Mouse (Mus musculus): ENCODE results near the gene Ccdc32. TPM values are rescaled to one million over a fixed set of nuclear protein-coding genes. Genes with fewer than 3 reads are reported as not detected.

Ccdc32 gene
- polyA plus RNA-seq (2012; fragmentation: generic; extraction: Trizol) = 10.3 TPM

- Histone ChIP-seq H3K79me2 (ENCODE audit: control insufficient read depth, insufficient read depth) (peaks cover 3% of the 10 kb centered on the region), H3ac (ENCODE audit: control insufficient read depth, insufficient read length) (peak within 1 kb of the TSS; percentile 22), H3K4me3 (peak within 1 kb of the TSS; percentile 48), H3K36me3 (ENCODE audit: control insufficient read depth, insufficient read depth) (peaks cover 6% of the 10 kb centered on the region), H3K4me2 (ENCODE audit: low read depth) (peak within 1 kb of the TSS; percentile 87), H3K27me3 (ENCODE audit: control insufficient read depth, insufficient read depth, insufficient read length) (no peaks in the 10 kb centered on the region)
- TF ChIP-seq USF1 (IDR thresholded peaks at IDR 0.05; ENCODE audit: low read depth) (no peak), POLR2A (IDR thresholded peaks at IDR 0.05; ENCODE audit: insufficient read length, low read depth) (peak; percentile 27)
Observed at GRCm38 (mm10) chr2:119028941-119029551, at the start of gene Ccdc32. TSS of gene Ccdc32 (minus strand) at chr2:119029393.

- no peak overlapping the region for H3ac ChIP-seq (ENCODE audit: control insufficient read depth, insufficient read length)
- no peak overlapping the region for H3K4me3 ChIP-seq
- H3K4me2 ChIP-seq (ENCODE audit: low read depth) = no peak overlapping the region
- no peaks in the 10 kb centered on the region for H3K27me3 ChIP-seq (ENCODE audit: control insufficient read depth, insufficient read depth, insufficient read length)
- no peak for TF ChIP-seq MYOG (IDR thresholded peaks at IDR 0.05; ENCODE audit: control insufficient read depth in 1 of 3, insufficient read depth in 1 of 3, insufficient read length in 2 of 3, low read depth in 2 of 3)
- TF ChIP-seq E2F4 (IDR thresholded peaks at IDR 0.05; ENCODE audit: insufficient read depth) = no peak
- no peak for TF ChIP-seq POLR2AphosphoS2 (IDR thresholded peaks at IDR 0.05; ENCODE audit: insufficient read length, low read depth)
- TF ChIP-seq REST (IDR thresholded peaks at IDR 0.05; ENCODE audit: insufficient read depth, insufficient read length) = no peak
- no peak for TF ChIP-seq MAX (IDR thresholded peaks at IDR 0.05; ENCODE audit: low read depth)
- H3K36me3 ChIP-seq (ENCODE audit: control insufficient read depth, insufficient read depth) = peaks cover 23% of the 10 kb centered on the region
- H3K79me2 ChIP-seq (ENCODE audit: control insufficient read depth, insufficient read depth) = no peaks in the 10 kb centered on the region
Observed at GRCm38 (mm10) chr2:119072397-119072796, 43.2 kb upstream of the Ccdc32 start.

- H3K79me2 ChIP-seq (ENCODE audit: control insufficient read depth, insufficient read depth) = peaks cover 31% of the 10 kb centered on the region
- no peaks in the 10 kb centered on the region for H3K27me3 ChIP-seq (ENCODE audit: control insufficient read depth, insufficient read depth, insufficient read length)
- peaks cover 15% of the 10 kb centered on the region for H3K36me3 ChIP-seq (ENCODE audit: control insufficient read depth, insufficient read depth)
- TF ChIP-seq E2F4 (IDR thresholded peaks at IDR 0.05; ENCODE audit: insufficient read depth) = no peak
- TF ChIP-seq TCF3 (IDR thresholded peaks at IDR 0.05; ENCODE audit: insufficient read length, low read depth) = no peak
- TF ChIP-seq MAX (IDR thresholded peaks at IDR 0.05; ENCODE audit: low read depth) = no peak
- TF ChIP-seq POLR2AphosphoS2 (IDR thresholded peaks at IDR 0.05; ENCODE audit: insufficient read length, low read depth) = no peak
- no peak for TF ChIP-seq USF1 (IDR thresholded peaks at IDR 0.05; ENCODE audit: low read depth)
- TF ChIP-seq TCF12 (IDR thresholded peaks at IDR 0.05; ENCODE audit: insufficient read depth, poor library complexity, severe bottlenecking) = no peak
- TF ChIP-seq REST (IDR thresholded peaks at IDR 0.05; ENCODE audit: insufficient read depth, insufficient read length) = no peak
- TF ChIP-seq MYOD1 (IDR thresholded peaks at IDR 0.05; ENCODE audit: control insufficient read depth in 1 of 3, insufficient read length in 2 of 3, low read depth in 2 of 3) = no peak
- no peak for TF ChIP-seq POLR2A (IDR thresholded peaks at IDR 0.05; ENCODE audit: insufficient read length, low read depth)
- no peak for TF ChIP-seq MYOG (IDR thresholded peaks at IDR 0.05; ENCODE audit: control insufficient read depth in 1 of 3, insufficient read depth in 1 of 3, insufficient read length in 2 of 3, low read depth in 2 of 3)
- TF ChIP-seq SRF (IDR thresholded peaks at IDR 0.05; ENCODE audit: control insufficient read depth, insufficient read length, low read depth) = no peak
- TF ChIP-seq CEBPB (IDR thresholded peaks at IDR 0.05; ENCODE audit: insufficient read depth, poor library complexity, severe bottlenecking) = no peak
- no peak overlapping the region for H3ac ChIP-seq (ENCODE audit: control insufficient read depth, insufficient read length)
- no peak overlapping the region for H3K4me3 ChIP-seq
- H3K4me2 ChIP-seq (ENCODE audit: low read depth) = no peak overlapping the region
Observed at GRCm38 (mm10) chr2:119060139-119060538, 30.9 kb upstream of the Ccdc32 start.

GRCm38 (mm10) chr2:119050132-119050650 lies 21.0 kb upstream of the Ccdc32 start:
- Histone ChIP-seq H3K79me2 (ENCODE audit: control insufficient read depth, insufficient read depth) (peaks cover 70% of the 10 kb centered on the region), H3ac (ENCODE audit: control insufficient read depth, insufficient read length) (no peak overlapping the region), H3K36me3 (ENCODE audit: control insufficient read depth, insufficient read depth) (no peaks in the 10 kb centered on the region), H3K4me2 (ENCODE audit: low read depth) (no peak overlapping the region), H3K27me3 (ENCODE audit: control insufficient read depth, insufficient read depth, insufficient read length) (no peaks in the 10 kb centered on the region), H3K4me3 (no peak overlapping the region)
- TF ChIP-seq E2F4 (IDR thresholded peaks at IDR 0.05; ENCODE audit: insufficient read depth) = no peak
- TF ChIP-seq POLR2A (IDR thresholded peaks at IDR 0.05; ENCODE audit: insufficient read length, low read depth) = no peak
- TF ChIP-seq REST (IDR thresholded peaks at IDR 0.05; ENCODE audit: insufficient read depth, insufficient read length) = no peak
- no peak for TF ChIP-seq POLR2AphosphoS2 (IDR thresholded peaks at IDR 0.05; ENCODE audit: insufficient read length, low read depth)
- no peak for TF ChIP-seq MYOD1 (IDR thresholded peaks at IDR 0.05; ENCODE audit: control insufficient read depth in 1 of 3, insufficient read length in 2 of 3, low read depth in 2 of 3)
- no peak for TF ChIP-seq MYOG (IDR thresholded peaks at IDR 0.05; ENCODE audit: control insufficient read depth in 1 of 3, insufficient read depth in 1 of 3, insufficient read length in 2 of 3, low read depth in 2 of 3)
- no peak for TF ChIP-seq USF1 (IDR thresholded peaks at IDR 0.05; ENCODE audit: low read depth)
- no peak for TF ChIP-seq SRF (IDR thresholded peaks at IDR 0.05; ENCODE audit: control insufficient read depth, insufficient read length, low read depth)
- no peak for TF ChIP-seq TCF12 (IDR thresholded peaks at IDR 0.05; ENCODE audit: insufficient read depth, poor library complexity, severe bottlenecking)
- TF ChIP-seq MAX (IDR thresholded peaks at IDR 0.05; ENCODE audit: low read depth) = no peak
- TF ChIP-seq CEBPB (IDR thresholded peaks at IDR 0.05; ENCODE audit: insufficient read depth, poor library complexity, severe bottlenecking) = no peak
- no peak for TF ChIP-seq TCF3 (IDR thresholded peaks at IDR 0.05; ENCODE audit: insufficient read length, low read depth)

GRCm38 (mm10) chr2:119047849-119048248 lies 18.7 kb upstream of the Ccdc32 start:
- Histone ChIP-seq H3K4me2 (ENCODE audit: low read depth) (peak overlapping the region; percentile 71), H3K36me3 (ENCODE audit: control insufficient read depth, insufficient read depth) (no peaks in the 10 kb centered on the region), H3K4me3 (peak overlapping the region; percentile 74), H3K27me3 (ENCODE audit: control insufficient read depth, insufficient read depth, insufficient read length) (no peaks in the 10 kb centered on the region), H3ac (ENCODE audit: control insufficient read depth, insufficient read length) (peak overlapping the region; percentile 26), H3K79me2 (ENCODE audit: control insufficient read depth, insufficient read depth) (peaks cover 53% of the 10 kb centered on the region)
- no peak for TF ChIP-seq POLR2A (IDR thresholded peaks at IDR 0.05; ENCODE audit: insufficient read length, low read depth)
- TF ChIP-seq USF1 (IDR thresholded peaks at IDR 0.05; ENCODE audit: low read depth) = no peak
- TF ChIP-seq E2F4 (IDR thresholded peaks at IDR 0.05; ENCODE audit: insufficient read depth) = no peak
- no peak for TF ChIP-seq MYOD1 (IDR thresholded peaks at IDR 0.05; ENCODE audit: control insufficient read depth in 1 of 3, insufficient read length in 2 of 3, low read depth in 2 of 3)
- TF ChIP-seq POLR2AphosphoS2 (IDR thresholded peaks at IDR 0.05; ENCODE audit: insufficient read length, low read depth) = no peak
- no peak for TF ChIP-seq TCF12 (IDR thresholded peaks at IDR 0.05; ENCODE audit: insufficient read depth, poor library complexity, severe bottlenecking)
- no peak for TF ChIP-seq CEBPB (IDR thresholded peaks at IDR 0.05; ENCODE audit: insufficient read depth, poor library complexity, severe bottlenecking)

Data from myocyte (in vitro differentiated cells).